Mouse (Mus musculus): ENCODE results near the gene Rnf224. TPM values are rescaled to one million over a fixed set of nuclear protein-coding genes. Genes with fewer than 3 reads are reported as not detected.

Gene Rnf224
- polyA plus RNA-seq, 1 experiment from 2014 or later: not detected

GRCm38 (mm10) chr2:25246183-25247072 lies 9.8 kb upstream of the Rnf224 start, which contains the start of gene AL732309.1:
TSS of gene AL732309.1 (minus strand) at chr2:25246863.
- 87% methylated on average over 10 of the region's 10 CpGs for WGBS
- H3K9me3 ChIP-seq (replicated peaks): no peaks in the 10 kb centered on the region
- H3K4me2 ChIP-seq (replicated peaks): no peak within 1 kb of the TSS
- no peak within 1 kb of the TSS for H3K4me3 ChIP-seq
- peaks cover 13% of the 10 kb centered on the region for H3K27me3 ChIP-seq
- peaks cover 66% of the 10 kb centered on the region for H3K36me3 ChIP-seq
- no peak for ATAC-seq (ENCODE audit: low FRiP score)
- no peak within 1 kb of the TSS for H3K9ac ChIP-seq
- H3K27ac ChIP-seq: no peak within 1 kb of the TSS
- peaks cover 18% of the 10 kb centered on the region for H3K4me1 ChIP-seq

GRCm38 (mm10) chr2:25244144-25244543 lies 7.6 kb upstream of the Rnf224 start:
- 82% methylated on average over 4 of the region's 4 CpGs for WGBS
- Histone ChIP-seq H3K27ac (no peak overlapping the region), H3K36me3 (peaks cover 43% of the 10 kb centered on the region), H3K27me3 (peaks cover 17% of the 10 kb centered on the region), H3K4me2 (replicated peaks) (no peak overlapping the region), H3K4me3 (no peak overlapping the region), H3K4me1 (peaks cover 26% of the 10 kb centered on the region), H3K9ac (no peak overlapping the region), H3K9me3 (replicated peaks) (no peaks in the 10 kb centered on the region)
- ATAC-seq (ENCODE audit: low FRiP score): no peak

GRCm38 (mm10) chr2:25243342-25243741 lies 6.8 kb upstream of the Rnf224 start:
- WGBS: 79% methylated on average over 8 of the region's 8 CpGs
- peak overlapping the region; percentile 73; the same call in 1 of the 2 replicates for H3K9ac ChIP-seq

GRCm38 (mm10) chr2:25242101-25242506 lies 5.5 kb upstream of the Rnf224 start, which contains the start of the genes Rnf208 and Cysrt1:
TSS of gene Rnf208 (plus strand) at chr2:25242255.
TSS of gene Cysrt1 (minus strand) at chr2:25242452.
- Histone ChIP-seq H3K4me3 (peak within 1 kb of the TSS; percentile 55), H3K9me3 (replicated peaks) (no peaks in the 10 kb centered on the region), H3K27me3 (peaks cover 20% of the 10 kb centered on the region), H3K27ac (peak within 1 kb of the TSS; percentile 76), H3K4me1 (peaks cover 26% of the 10 kb centered on the region), H3K9ac (peak within 1 kb of the TSS; percentile 73), H3K4me2 (replicated peaks) (peak within 1 kb of the TSS; percentile 92), H3K36me3 (peaks cover 24% of the 10 kb centered on the region)
- WGBS: 0% methylated on average over 7 of the region's 59 CpGs
- peak; percentile 42 for ATAC-seq (ENCODE audit: low FRiP score)

More at GRCm38 (mm10) chr2:25243342-25243741, 6.8 kb upstream of the Rnf224 start:
- peaks cover 26% of the 10 kb centered on the region for H3K4me1 ChIP-seq
- peaks cover 36% of the 10 kb centered on the region for H3K36me3 ChIP-seq
- no peaks in the 10 kb centered on the region for H3K9me3 ChIP-seq (replicated peaks)
- ATAC-seq (ENCODE audit: low FRiP score): no peak
- peak overlapping the region; percentile 92 for H3K4me2 ChIP-seq (replicated peaks)
- peak overlapping the region; percentile 55 for H3K4me3 ChIP-seq
- H3K27ac ChIP-seq: no peak overlapping the region
- H3K27me3 ChIP-seq: peaks cover 20% of the 10 kb centered on the region

- ATAC-seq (ENCODE audit: low FRiP score): peak; percentile 5; the same call in 1 of the 2 replicates
- no peaks in the 10 kb centered on the region for H3K9me3 ChIP-seq (replicated peaks)
- H3K9ac ChIP-seq: peak overlapping the region; percentile 73; the same call in 1 of the 2 replicates
- peak overlapping the region; percentile 92 for H3K4me2 ChIP-seq (replicated peaks)
- peaks cover 17% of the 10 kb centered on the region for H3K36me3 ChIP-seq
- peak overlapping the region; percentile 76; the same call in 1 of the 2 replicates for H3K27ac ChIP-seq
- peak overlapping the region; percentile 55 for H3K4me3 ChIP-seq
- H3K4me1 ChIP-seq: peaks cover 26% of the 10 kb centered on the region
- peaks cover 20% of the 10 kb centered on the region for H3K27me3 ChIP-seq
- 14% methylated on average over 6 of the region's 6 CpGs for WGBS
Measured at GRCm38 (mm10) chr2:25241438-25241775, 4.8 kb upstream of the Rnf224 start.

GRCm38 (mm10) chr2:25240723-25241437 lies 4.3 kb upstream of the Rnf224 start:
- Histone ChIP-seq H3K27ac (peak overlapping the region; percentile 76), H3K4me3 (peak overlapping the region; percentile 55), H3K4me2 (replicated peaks) (peak overlapping the region; percentile 92), H3K36me3 (peaks cover 11% of the 10 kb centered on the region), H3K9ac (peak overlapping the region; percentile 73), H3K9me3 (replicated peaks) (no peaks in the 10 kb centered on the region), H3K27me3 (peaks cover 24% of the 10 kb centered on the region), H3K4me1 (peaks cover 26% of the 10 kb centered on the region)
- under 1% methylated on average over 29 of the region's 29 CpGs for WGBS
- peak; percentile 77 for ATAC-seq (ENCODE audit: low FRiP score)

- 0 out of 2 replicates have a peak overlapping the region, but pooled peaks have one; percentile 32 for H3K9ac ChIP-seq
- H3K9me3 ChIP-seq (replicated peaks): no peaks in the 10 kb centered on the region
- peak overlapping the region; percentile 76; the same call in 1 of the 2 replicates for H3K27ac ChIP-seq
- peak overlapping the region; percentile 92 for H3K4me2 ChIP-seq (replicated peaks)
- H3K27me3 ChIP-seq: peaks cover 24% of the 10 kb centered on the region
- peak overlapping the region; percentile 55; the same call in 1 of the 2 replicates for H3K4me3 ChIP-seq
- ATAC-seq (ENCODE audit: low FRiP score): no peak; the same call in 1 of the 2 replicates
- H3K4me1 ChIP-seq: peaks cover 26% of the 10 kb centered on the region
- 55% methylated on average over 8 of the region's 8 CpGs for WGBS
- peaks cover 6% of the 10 kb centered on the region; the same call in 1 of the 2 replicates for H3K36me3 ChIP-seq
Measured at GRCm38 (mm10) chr2:25240310-25240709, 3.7 kb upstream of the Rnf224 start.

GRCm38 (mm10) chr2:25239766-25240165 lies 3.2 kb upstream of the Rnf224 start:
- H3K4me3 ChIP-seq: no peak overlapping the region
- no peak overlapping the region for H3K9ac ChIP-seq
- no peak overlapping the region for H3K27ac ChIP-seq
- 81% methylated on average over 3 of the region's 3 CpGs for WGBS
- H3K9me3 ChIP-seq (replicated peaks): no peaks in the 10 kb centered on the region
- H3K4me2 ChIP-seq (replicated peaks): no peak overlapping the region
- ATAC-seq (ENCODE audit: low FRiP score): no peak
- H3K27me3 ChIP-seq: peaks cover 24% of the 10 kb centered on the region
- 0 out of 2 replicates have a peak, but pooled peaks cover under 1% of the 10 kb centered on the region for H3K36me3 ChIP-seq
- H3K4me1 ChIP-seq: peaks cover 26% of the 10 kb centered on the region

GRCm38 (mm10) chr2:25238106-25238505 lies 1.5 kb upstream of the Rnf224 start:
- Histone ChIP-seq H3K27me3 (peaks cover 30% of the 10 kb centered on the region), H3K4me2 (replicated peaks) (no peak overlapping the region), H3K27ac (no peak overlapping the region), H3K9ac (no peak overlapping the region), H3K4me1 (peaks cover 22% of the 10 kb centered on the region), H3K9me3 (replicated peaks) (no peaks in the 10 kb centered on the region), H3K36me3 (no peaks in the 10 kb centered on the region), H3K4me3 (no peak overlapping the region)
- no peak for ATAC-seq (ENCODE audit: low FRiP score)

- Histone ChIP-seq H3K4me1 (peaks cover 16% of the 10 kb centered on the region), H3K27ac (no peak overlapping the region), H3K36me3 (no peaks in the 10 kb centered on the region), H3K9ac (no peak overlapping the region), H3K4me2 (replicated peaks) (no peak overlapping the region), H3K4me3 (no peak overlapping the region), H3K9me3 (replicated peaks) (no peaks in the 10 kb centered on the region), H3K27me3 (peaks cover 25% of the 10 kb centered on the region)
- WGBS: 65% methylated on average over 4 of the region's 4 CpGs
- no peak for ATAC-seq (ENCODE audit: low FRiP score)
Measured at GRCm38 (mm10) chr2:25237522-25237921, 935 bp upstream of the Rnf224 start.

- WGBS: 69% methylated on average over 5 of the region's 5 CpGs
Measured at GRCm38 (mm10) chr2:25234551-25235220, 1.9 kb downstream of the Rnf224 start.

More at GRCm38 (mm10) chr2:25234551-25235220, 1.9 kb downstream of the Rnf224 start:
- no peak for ATAC-seq (ENCODE audit: low FRiP score)
- Histone ChIP-seq H3K27me3 (peaks cover 24% of the 10 kb centered on the region), H3K4me2 (replicated peaks) (no peak overlapping the region), H3K9me3 (replicated peaks) (no peaks in the 10 kb centered on the region), H3K36me3 (no peaks in the 10 kb centered on the region), H3K27ac (no peak overlapping the region), H3K9ac (no peak overlapping the region), H3K4me3 (no peak overlapping the region), H3K4me1 (no peaks in the 10 kb centered on the region)

All from hindbrain, embryonic 12.5 days (tissue).